Mouse (Mus musculus): Measurements from ENCODE around the gene Smim17. TPM values are rescaled to one million over a fixed set of nuclear protein-coding genes. Genes with fewer than 3 reads are reported as not detected.
"Not testable (repeated sequence)": the region's sequence is repeated elsewhere in the genome, so short reads cannot be mapped to it uniquely, and the experiment has no call there.

The Smim17 gene
- total RNA-seq, 2 experiments from 2014 or later = 21.3 to 24.2 TPM

GRCm38 (mm10) chr7:6415442-6415787 lies 16.9 kb downstream of the Smim17 start:
- no peak for DNase-seq

DNA sequence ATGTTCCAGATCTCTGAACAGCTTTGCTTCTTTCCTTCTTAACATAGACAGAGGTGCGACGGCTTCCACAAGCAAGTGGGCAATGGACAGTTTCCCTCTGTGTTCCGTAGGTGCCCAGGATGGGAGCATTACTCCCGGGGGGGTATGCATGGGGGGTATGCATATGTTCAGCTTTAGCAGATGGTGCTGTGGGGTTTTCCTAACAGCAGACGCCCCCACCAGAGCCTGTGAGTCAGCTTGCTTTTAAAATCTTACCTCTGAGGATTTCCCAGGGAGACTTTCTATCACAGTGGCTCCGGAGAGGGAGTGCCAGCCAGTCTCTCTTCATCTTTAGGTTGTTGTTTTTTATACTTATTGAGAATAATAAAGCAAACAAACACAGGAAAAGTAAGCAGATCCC lies 21.4 kb downstream of the Smim17 start:
- DNase-seq = peak in 1 of 2 experiments; percentile 9

DNA sequence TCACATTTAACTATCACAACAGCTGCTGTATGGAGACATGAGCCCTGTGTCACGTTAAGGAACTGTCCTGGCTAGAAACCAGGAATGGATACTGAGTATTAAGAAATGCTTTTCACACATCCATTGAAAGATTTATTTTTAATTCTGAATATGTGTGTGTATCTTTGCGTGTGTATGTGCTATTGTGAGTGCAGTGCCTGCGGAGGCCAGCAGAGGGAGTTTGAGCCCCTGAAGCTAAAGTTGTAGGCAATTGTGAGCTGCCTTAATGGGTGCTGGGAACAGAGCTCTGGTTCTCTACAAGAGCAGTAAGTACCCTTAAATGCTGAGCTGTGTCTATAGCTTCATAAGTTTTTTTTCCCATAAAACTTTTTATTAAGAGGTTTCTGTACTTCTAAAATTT lies 30.9 kb downstream of the Smim17 start:
- DNase-seq = no peak

GRCm38 (mm10) chr7:6430342-6430741 lies 31.8 kb downstream of the Smim17 start:
- no peak for DNase-seq

DNA sequence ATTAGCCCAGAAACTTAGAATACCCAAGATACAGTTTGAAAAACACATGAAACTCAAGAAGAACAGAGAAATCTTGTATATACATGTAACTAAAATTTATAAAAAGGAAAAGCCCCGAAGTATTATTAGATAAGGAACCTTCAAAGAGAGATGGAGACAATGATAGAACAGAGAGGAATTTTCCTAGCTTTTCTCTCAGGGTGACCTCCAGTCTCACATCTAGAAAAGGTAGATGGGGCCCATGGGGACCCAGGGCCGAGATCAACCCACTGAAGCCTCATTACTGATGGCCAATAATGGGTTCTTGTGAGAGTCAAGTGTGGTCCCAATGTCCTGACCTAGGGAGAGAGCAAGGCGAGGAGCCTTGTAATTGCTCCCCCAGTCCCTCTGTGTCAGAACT lies 39.9 kb downstream of the Smim17 start, which contains the start of gene Olfr1344:
Olfr1344 (plus strand) TSS at position 301 of the 400 bp plus-strand sequence.
- no peak for DNase-seq

DNA sequence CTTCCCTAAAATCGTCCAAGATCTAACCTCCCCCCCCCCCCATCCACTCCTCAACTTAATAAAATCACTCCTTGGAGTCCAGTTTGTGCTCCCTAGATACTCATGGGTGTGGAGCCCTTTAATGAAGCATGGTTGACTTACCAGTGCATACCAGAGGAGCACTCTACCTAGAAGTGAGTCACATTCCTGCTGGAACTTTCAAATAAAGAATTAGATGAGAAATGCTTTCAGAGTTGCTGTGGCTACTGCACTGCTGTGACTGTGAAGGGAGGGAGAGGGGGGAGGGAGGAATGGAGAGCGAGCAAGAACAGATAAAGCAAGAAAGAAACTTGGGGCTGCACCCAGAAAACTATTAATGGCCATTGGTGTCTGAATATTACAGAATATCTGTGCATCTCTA lies 42.7 kb downstream of the Smim17 start:
- no peak for DNase-seq

DNA sequence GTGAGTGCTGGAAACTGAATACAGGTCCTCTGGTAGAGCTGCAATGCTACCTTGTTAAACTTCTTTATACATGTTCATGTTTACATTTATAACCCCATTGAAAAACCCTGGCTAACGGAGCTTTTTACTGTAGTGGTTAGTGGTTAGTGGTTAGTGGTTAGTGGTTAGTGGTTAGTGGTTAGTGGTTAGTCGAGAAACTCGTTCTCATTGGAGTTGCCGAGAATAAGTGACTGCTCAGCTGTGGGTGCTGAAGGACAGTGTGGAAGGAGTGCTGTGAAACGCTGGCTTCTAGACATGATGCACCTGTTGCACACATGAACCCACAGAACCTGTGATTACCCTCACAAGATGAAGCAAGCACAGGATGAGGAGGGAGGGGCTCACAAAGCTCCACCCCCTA lies 49.3 kb downstream of the Smim17 start:
- DNase-seq = no peak

GRCm38 (mm10) chr7:6455868-6456267 lies 57.4 kb downstream of the Smim17 start, which contains the start of gene Olfr1336:
Gene Olfr1336 (plus strand): TSS chr7:6456168.
- DNase-seq = no peak

- DNase-seq = no peak
Measured at GRCm38 (mm10) chr7:6456399-6456798, 57.9 kb downstream of the Smim17 start.

- no peak for DNase-seq
Measured at GRCm38 (mm10) chr7:6466951-6467350, 68.4 kb downstream of the Smim17 start, which contains the start of gene Olfr1346. Gene Olfr1346 (plus strand): TSS chr7:6467101.

DNA sequence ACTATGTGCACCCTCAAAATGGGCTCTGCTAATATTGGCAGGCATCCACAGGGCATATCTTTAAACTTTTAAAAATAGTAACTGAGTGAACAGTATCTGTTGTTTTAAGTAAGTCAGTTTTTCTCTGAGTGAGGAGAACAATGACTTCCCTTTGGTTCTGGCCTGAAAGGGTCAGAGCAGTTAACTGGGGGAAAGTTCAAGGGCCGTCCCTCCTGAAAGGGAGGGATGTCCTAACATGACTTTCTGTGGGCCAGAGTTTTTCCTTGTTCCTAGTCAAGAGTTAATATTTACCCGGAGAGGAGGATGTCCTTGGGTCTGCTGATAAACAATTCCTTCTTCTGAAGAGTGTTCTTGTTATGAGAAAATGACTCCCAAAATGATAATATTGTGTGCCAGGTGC lies 79.1 kb downstream of the Smim17 start:
- DNase-seq = not testable (repeated sequence)

Other genes starting within 250 kb of the Smim17 start
- gene Zfp787, start 242.7 kb upstream of the Smim17 start, total RNA-seq (2021) = 10 to 100 TPM; 23.5 to 26.5 TPM
- gene Zfp444, start 226.5 kb upstream of the Smim17 start, total RNA-seq (2021) = 10 to 100 TPM; 52.7 to 60.6 TPM
- not detected for gene Galp, start 201.6 kb upstream of the Smim17 start, total RNA-seq (2021)
- not detected for gene Zscan5b, start 176.4 kb upstream of the Smim17 start, total RNA-seq (2021)
- not detected for gene Epp13, start 146.0 kb upstream of the Smim17 start, total RNA-seq (2021)
- 10 to 100 TPM; 17.6 to 19.0 TPM for gene Zfp667, start 112.1 kb upstream of the Smim17 start, total RNA-seq (2021)
- 10 to 100 TPM; 10.4 to 13.1 TPM for gene Zfp583, start 67.4 kb upstream of the Smim17 start, total RNA-seq (2021)
- gene Gm3854, start 55.0 kb upstream of the Smim17 start, total RNA-seq (2021) = 1 to 10 TPM; 6.0 to 8.0 TPM
- 1 to 10 TPM; 5.3 to 5.8 TPM for gene Zfp78, start 35.4 kb upstream of the Smim17 start, total RNA-seq (2021)
- 10 to 100 TPM in 1 of 2 experiments, 1 to 10 TPM in 1; 6.0 to 12.0 TPM for gene Zfp28, start 15.4 kb upstream of the Smim17 start, total RNA-seq (2021)
- under 1 TPM; 0.45 to 0.68 TPM for gene Gm20715, start 11.6 kb downstream of the Smim17 start, total RNA-seq (2021)
- gene Olfr1344, start 40.0 kb downstream of the Smim17 start, total RNA-seq (2021) = 1 to 10 TPM in 1 of 2 experiments, under 1 TPM in 1; 0.99 to 2.4 TPM
- gene Olfr1336, start 57.5 kb downstream of the Smim17 start, total RNA-seq (2021) = under 1 TPM; 0.08 to 0.12 TPM
- not detected for gene Olfr1346, start 68.4 kb downstream of the Smim17 start, total RNA-seq (2021)
- gene Olfr5, start 88.2 kb downstream of the Smim17 start, total RNA-seq (2021) = not detected
- not detected for gene Olfr1347, start 101.0 kb downstream of the Smim17 start, total RNA-seq (2021)
- not detected for gene Olfr1348, start 110.0 kb downstream of the Smim17 start, total RNA-seq (2021)
- gene Olfr1349, start 124.2 kb downstream of the Smim17 start, total RNA-seq (2021) = not detected
- not detected for gene Olfr1350, start 166.1 kb downstream of the Smim17 start, total RNA-seq (2021)